Mouse (Mus musculus): ENCODE data around the gene 4931406C07Rik. TPM values are rescaled to one million over a fixed set of nuclear protein-coding genes. Genes with fewer than 3 reads are reported as not detected.

The 4931406C07Rik gene
- total and polyA plus RNA-seq, 3 experiments, result 5.0 to 20.2 (median 12.0) TPM

GRCm38 (mm10) chr9:15301399-15301798, 4.8 kb downstream of the 4931406C07Rik start (continued):
- TF ChIP-seq MEF2A (IDR thresholded peaks at IDR 0.05; ENCODE audit: borderline replicate concordance, low read depth, low read length), result 0 out of 2 replicates have a peak, but pooled peaks have one; percentile 41
- no peak for TF ChIP-seq USF1 (IDR thresholded peaks at IDR 0.05; ENCODE audit: low read depth, low read length)
- no peak for TF ChIP-seq UBTF (IDR thresholded peaks at IDR 0.05; ENCODE audit: low read depth, low read length)
- TF ChIP-seq USF2 (conservative IDR thresholded peaks at IDR 0.05; ENCODE audit: low read depth, low read length), result no peak
- TF ChIP-seq MYC (IDR thresholded peaks at IDR 0.05; ENCODE audit: low read depth, low read length), result peak; percentile 77
- TF ChIP-seq IRF4 (IDR thresholded peaks at IDR 0.05; ENCODE audit: low read depth, low read length), result peak; percentile 85

GRCm38 (mm10) chr9:15300056-15300455, 6.2 kb downstream of the 4931406C07Rik start:
- no peak for DNase-seq (ENCODE audit: extremely low read depth)
- in situ Hi-C loops (cut with MboI; ENCODE audit: low pct_ligation_motif_present, low pct_unique_long_range_greater_than_20kb, low sequenced_read_pairs), result no loop called here
- Histone ChIP-seq H3K27me3 (replicated peaks) (no peaks in the 10 kb centered on the region), H3K4me3 (replicated peaks in 1 of 3; ENCODE audit: low read depth in 2 of 3, low read length in 2 of 3, poor library complexity in 1 of 3) (no peak overlapping the region), H3K9me3 (replicated peaks; ENCODE audit: low read length) (no peaks in the 10 kb centered on the region), H3K4me2 (ENCODE audit: insufficient read depth, low read depth, poor library complexity, severe bottlenecking) (no peak overlapping the region), H3K4me1 (ENCODE audit: control insufficient read depth in 1 of 2, insufficient read depth in 2 of 2) (peaks cover 2 to 29% of the 10 kb centered on the region in 2 experiments; a peak in 3 of 4 replicates), H3K27ac (ENCODE audit: insufficient read depth, low read depth) (no peak overlapping the region), H3K9ac (ENCODE audit: insufficient read depth, low read depth) (no peak overlapping the region), H3K36me3 (replicated peaks in 1 of 2; ENCODE audit: control insufficient read depth in 1 of 2, insufficient read depth in 1 of 2, low read length in 1 of 2) (peaks cover 0 to 18% of the 10 kb centered on the region in 2 experiments), H3K79me2 (replicated peaks; ENCODE audit: control insufficient read depth, extremely low read depth, insufficient read depth, poor library complexity, severe bottlenecking) (no peaks in the 10 kb centered on the region)
- dilution Hi-C loops (cut with MboI; ENCODE audit: extremely low pct_ligation_motif_present, extremely low pct_unique_long_range_greater_than_20kb, low sequenced_read_pairs), result no loop called here
- TF ChIP-seq RAD21 (IDR thresholded peaks at IDR 0.05; ENCODE audit: low read depth, low read length) (no peak), POLR2A (IDR thresholded peaks at IDR 0.05; ENCODE audit: low read depth, low read length) (no peak), SMC3 (IDR thresholded peaks at IDR 0.05; ENCODE audit: low read depth, low read length) (no peak), CHD1 (IDR thresholded peaks at IDR 0.05; ENCODE audit: low read depth, low read length) (no peak), USF1 (IDR thresholded peaks at IDR 0.05; ENCODE audit: low read depth, low read length) (no peak), ELF1 (IDR thresholded peaks at IDR 0.05; ENCODE audit: low read depth, low read length) (no peak), ZC3H11A (IDR thresholded peaks at IDR 0.05; ENCODE audit: low read depth, low read length) (no peak), CTCF (conservative IDR thresholded peaks at IDR 0.05 in 1 of 2, IDR thresholded peaks at IDR 0.05 in 1 of 2; ENCODE audit: low read depth in 2 of 2, low read length in 2 of 2) (no peak), TCF12 (IDR thresholded peaks at IDR 0.05; ENCODE audit: low read depth, low read length) (no peak), GABPA (IDR thresholded peaks at IDR 0.05; ENCODE audit: insufficient replicate concordance, low read depth, low read length) (no peak), ETS1 (conservative IDR thresholded peaks at IDR 0.05; ENCODE audit: low read depth, low read length) (no peak)

GRCm38 (mm10) chr9:15298451-15298850, 7.8 kb downstream of the 4931406C07Rik start:
- peaks cover 0 to 24% of the 10 kb centered on the region in 2 experiments for H3K36me3 ChIP-seq (replicated peaks in 1 of 2; ENCODE audit: control insufficient read depth in 1 of 2, insufficient read depth in 1 of 2, low read length in 1 of 2)
- H3K9me3 ChIP-seq (replicated peaks; ENCODE audit: low read length), result no peaks in the 10 kb centered on the region
- no peaks in the 10 kb centered on the region for H3K79me2 ChIP-seq (replicated peaks; ENCODE audit: control insufficient read depth, extremely low read depth, insufficient read depth, poor library complexity, severe bottlenecking)
- no peak for DNase-seq (ENCODE audit: extremely low read depth)
- no peaks in the 10 kb centered on the region for H3K27me3 ChIP-seq (replicated peaks)
- peaks cover 0 to 22% of the 10 kb centered on the region in 2 experiments; a peak in 3 of 4 replicates for H3K4me1 ChIP-seq (ENCODE audit: control insufficient read depth in 1 of 2, insufficient read depth in 2 of 2)
- TF ChIP-seq MAFK (IDR thresholded peaks at IDR 0.05; ENCODE audit: insufficient replicate concordance, low read length) (no peak), USF2 (conservative IDR thresholded peaks at IDR 0.05; ENCODE audit: low read depth, low read length) (no peak), UBTF (IDR thresholded peaks at IDR 0.05; ENCODE audit: low read depth, low read length) (no peak), KAT2A (IDR thresholded peaks at IDR 0.05; ENCODE audit: insufficient replicate concordance, low read length) (no peak), USF1 (IDR thresholded peaks at IDR 0.05; ENCODE audit: low read depth, low read length) (no peak), E2F4 (IDR thresholded peaks at IDR 0.05; ENCODE audit: insufficient replicate concordance, low read depth, low read length) (no peak), ZMIZ1 (IDR thresholded peaks at IDR 0.05; ENCODE audit: low read depth, low read length) (no peak), TBP (conservative IDR thresholded peaks at IDR 0.05; ENCODE audit: low read depth, low read length) (no peak), CTCF (conservative IDR thresholded peaks at IDR 0.05 in 1 of 2, IDR thresholded peaks at IDR 0.05 in 1 of 2; ENCODE audit: low read depth in 2 of 2, low read length in 2 of 2) (no peak), BHLHE40 (IDR thresholded peaks at IDR 0.05; ENCODE audit: low read depth, low read length) (no peak), SIN3A (IDR thresholded peaks at IDR 0.05; ENCODE audit: low read length) (no peak), RCOR1 (conservative IDR thresholded peaks at IDR 0.05; ENCODE audit: low read depth, low read length) (no peak), POLR2AphosphoS2 (IDR thresholded peaks at IDR 0.05; ENCODE audit: low read depth, low read length) (no peak), CHD2 (IDR thresholded peaks at IDR 0.05; ENCODE audit: low read length) (no peak), HCFC1 (IDR thresholded peaks at IDR 0.05; ENCODE audit: low read depth, low read length) (no peak), SMC3 (IDR thresholded peaks at IDR 0.05; ENCODE audit: low read depth, low read length) (no peak)
- dilution Hi-C loops (cut with MboI; ENCODE audit: extremely low pct_ligation_motif_present, extremely low pct_unique_long_range_greater_than_20kb, low sequenced_read_pairs) (no loop called here), in situ Hi-C loops (cut with MboI; ENCODE audit: low pct_ligation_motif_present, low pct_unique_long_range_greater_than_20kb, low sequenced_read_pairs) (no loop called here)
- no peak overlapping the region for H3K27ac ChIP-seq (ENCODE audit: insufficient read depth, low read depth)
- no peak overlapping the region for H3K9ac ChIP-seq (ENCODE audit: insufficient read depth, low read depth)
- no peak overlapping the region for H3K4me3 ChIP-seq (replicated peaks in 1 of 3; ENCODE audit: low read depth in 2 of 3, low read length in 2 of 3, poor library complexity in 1 of 3)
- H3K4me2 ChIP-seq (ENCODE audit: insufficient read depth, low read depth, poor library complexity, severe bottlenecking), result no peak overlapping the region
